Mouse (Mus musculus) urinary bladder, postnatal 4 days (tissue): ENCODE measurements around the gene Gpatch8.
A peak's percentile ranks its signal among the peaks of the same experiment; 100 is the strongest.

ENCODE experiments used
- DNase-seq, 2 experiments: peaks; one replicate each; pipeline ENCODE4 v3.0.0; 2021 to 2022; ENCODE audit warnings: low spot score in 2 of 2

The Gpatch8 gene

DNA sequence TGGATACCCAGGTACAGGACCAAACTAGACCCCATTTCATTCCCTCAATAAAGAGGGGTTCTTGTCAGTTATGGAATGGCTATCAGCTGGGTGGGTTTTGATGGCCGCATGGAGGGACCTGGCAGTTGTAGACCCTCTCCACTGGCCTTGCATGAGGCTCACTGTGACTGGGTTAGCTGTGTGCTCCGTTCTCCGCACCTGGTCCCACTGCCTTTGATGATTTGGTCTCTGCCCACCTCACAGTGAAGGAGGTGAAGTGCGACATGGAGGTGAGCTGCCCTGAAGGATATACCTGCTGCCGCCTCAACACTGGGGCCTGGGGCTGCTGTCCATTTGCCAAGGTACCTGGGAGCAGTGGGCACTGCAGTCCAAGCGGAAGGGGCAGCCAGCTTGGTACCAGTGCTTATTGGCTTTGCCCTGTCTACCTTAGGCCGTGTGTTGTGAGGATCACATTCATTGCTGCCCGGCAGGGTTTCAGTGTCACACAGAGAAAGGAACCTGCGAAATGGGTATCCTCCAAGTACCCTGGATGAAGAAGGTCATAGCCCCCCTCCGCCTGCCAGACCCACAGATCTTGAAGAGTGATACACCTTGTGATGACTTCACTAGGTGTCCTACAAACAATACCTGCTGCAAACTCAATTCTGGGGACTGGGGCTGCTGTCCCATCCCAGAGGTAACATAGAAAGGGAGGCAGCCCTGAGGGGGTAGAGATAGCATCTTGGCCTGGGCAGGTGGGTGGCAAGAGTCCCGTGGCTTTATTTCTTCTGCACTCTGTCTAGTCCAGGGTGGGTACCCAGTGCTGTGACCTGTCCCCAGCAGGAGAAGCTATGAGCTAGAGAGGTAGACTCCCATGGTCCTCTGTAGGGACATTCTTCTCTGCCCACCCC is 121.1 kb downstream of the Gpatch8 start:
- DNase-seq: no peak

DNA sequence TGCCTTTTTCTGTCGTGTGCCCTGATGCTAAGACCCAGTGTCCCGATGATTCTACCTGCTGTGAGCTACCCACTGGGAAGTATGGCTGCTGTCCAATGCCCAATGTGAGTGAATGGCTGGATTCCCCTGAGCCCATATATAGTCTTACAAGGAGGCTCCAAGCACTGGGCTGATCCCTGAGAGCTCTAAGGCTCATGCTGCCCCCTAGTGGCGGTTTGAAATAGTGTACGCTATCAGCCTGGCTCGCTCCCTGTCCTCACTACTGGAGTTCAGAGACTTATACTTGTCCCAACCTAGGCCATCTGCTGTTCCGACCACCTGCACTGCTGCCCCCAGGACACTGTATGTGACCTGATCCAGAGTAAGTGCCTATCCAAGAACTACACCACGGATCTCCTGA is 121.8 kb downstream of the Gpatch8 start:
- peak; percentile 76 to 90 for DNase-seq

DNA sequence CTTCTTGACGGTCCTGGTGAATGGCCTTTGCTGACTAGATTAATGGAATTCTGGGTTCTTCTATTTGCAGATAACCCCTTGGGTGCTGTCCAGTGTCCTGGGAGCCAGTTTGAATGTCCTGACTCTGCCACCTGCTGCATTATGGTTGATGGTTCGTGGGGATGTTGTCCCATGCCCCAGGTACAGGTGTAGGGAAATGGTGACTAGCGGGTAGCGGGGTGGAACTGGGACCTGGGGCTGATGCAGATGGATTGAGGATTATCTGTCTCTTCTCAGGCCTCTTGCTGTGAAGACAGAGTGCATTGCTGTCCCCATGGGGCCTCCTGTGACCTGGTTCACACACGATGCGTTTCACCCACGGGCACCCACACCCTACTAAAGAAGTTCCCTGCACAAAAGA is 122.3 kb downstream of the Gpatch8 start:
- peak in 1 of 2 experiments; percentile 22 for DNase-seq

DNA sequence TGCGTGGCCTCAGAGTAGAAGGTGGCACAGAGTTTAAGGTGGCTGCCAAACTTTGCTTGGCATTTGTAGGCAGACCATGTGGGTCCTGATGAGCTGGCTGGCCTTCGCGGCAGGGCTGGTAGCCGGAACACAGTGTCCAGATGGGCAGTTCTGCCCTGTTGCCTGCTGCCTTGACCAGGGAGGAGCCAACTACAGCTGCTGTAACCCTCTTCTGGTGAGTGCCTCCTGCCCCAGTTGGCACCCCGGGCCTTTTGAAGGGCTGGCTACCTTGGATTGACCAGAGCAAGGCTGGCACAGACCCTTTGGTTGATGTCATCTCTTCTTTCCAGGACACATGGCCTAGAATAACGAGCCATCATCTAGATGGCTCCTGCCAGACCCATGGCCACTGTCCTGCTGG is 123.3 kb downstream of the Gpatch8 start:
- no peak for DNase-seq

DNA sequence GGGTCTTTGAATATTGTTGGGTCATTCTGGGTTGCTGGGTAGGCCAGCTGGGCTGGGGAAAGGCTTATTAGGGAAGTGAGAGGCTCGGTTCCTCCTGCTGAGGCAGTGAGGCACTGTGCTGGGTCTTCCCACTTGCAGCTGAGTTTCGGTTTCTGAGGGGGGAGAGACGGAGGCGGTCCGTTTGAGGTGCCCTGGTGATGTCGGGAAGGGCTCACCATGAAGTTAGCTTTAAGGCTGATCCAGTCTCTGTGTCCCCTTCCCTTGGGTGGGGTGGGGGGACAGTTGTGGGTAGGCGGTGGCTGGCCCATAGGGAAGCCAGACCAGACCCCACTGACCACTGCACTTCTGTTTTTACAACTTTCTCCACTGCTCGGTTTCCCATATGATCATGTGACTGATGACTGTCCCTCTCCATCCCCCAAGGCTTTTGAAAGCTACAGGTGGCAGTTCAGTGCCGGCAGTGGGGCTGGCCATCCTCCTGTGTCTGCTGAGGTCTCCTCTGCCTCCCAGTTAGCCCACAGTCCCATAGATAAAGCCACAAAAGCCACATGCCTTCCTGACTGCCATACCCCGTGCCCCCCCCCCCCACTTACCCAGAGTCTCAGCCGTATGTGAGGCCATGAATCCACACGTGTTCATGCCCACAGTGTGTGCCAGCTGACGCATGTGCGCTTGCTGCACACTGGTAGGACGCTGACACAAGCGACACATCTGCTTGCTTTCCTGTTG is 123.9 kb downstream of the Gpatch8 start:
- DNase-seq: no peak

DNA sequence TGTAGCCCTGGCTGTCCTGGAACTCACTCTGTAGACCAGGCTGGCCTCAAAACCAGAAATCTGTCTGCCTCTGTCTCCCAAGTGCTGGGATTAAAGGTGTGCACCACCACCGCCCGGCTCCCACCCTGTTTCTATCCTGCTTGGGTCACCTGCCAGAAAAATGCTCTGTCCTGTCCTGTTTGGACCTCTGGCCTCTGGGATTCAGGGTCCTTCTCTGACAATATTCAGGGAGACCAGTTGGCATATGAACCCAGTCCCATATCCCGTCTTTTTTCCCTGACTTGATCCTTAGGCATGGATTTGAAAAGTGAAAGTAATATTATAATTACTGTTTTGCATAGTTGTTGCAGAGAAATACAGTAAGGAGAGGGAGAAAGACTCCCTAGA is 124.5 kb downstream of the Gpatch8 start:
- DNase-seq: no peak

DNA sequence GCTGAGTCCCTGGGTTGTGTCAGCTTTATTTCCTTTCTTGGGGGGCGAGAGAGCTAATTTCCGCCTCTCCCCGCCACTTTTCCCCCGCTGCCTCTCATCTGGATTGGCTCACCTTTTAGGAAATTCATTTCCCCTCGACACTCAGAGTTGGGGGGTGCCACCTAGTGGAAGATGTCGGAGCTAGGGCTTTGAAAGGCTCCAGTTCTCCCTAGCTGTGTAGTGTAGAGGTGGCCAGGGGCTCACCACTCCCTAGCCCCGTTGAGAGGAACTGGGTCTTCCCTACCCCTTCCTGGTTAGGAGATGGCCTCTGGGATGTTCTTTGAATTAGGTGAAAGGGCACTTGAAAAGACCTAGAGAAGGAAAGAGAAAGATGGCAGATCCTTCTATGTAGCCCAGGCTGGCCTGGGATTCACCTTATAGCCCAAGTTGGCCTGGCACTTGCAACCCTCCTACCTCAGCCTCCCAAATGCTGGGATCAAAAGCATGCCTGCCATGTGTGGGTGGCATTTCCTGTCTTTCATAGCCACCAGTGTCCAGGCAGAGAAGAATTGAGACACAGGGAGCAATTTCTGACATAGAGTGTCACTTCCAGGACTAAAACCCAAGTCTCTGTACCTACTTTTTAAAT is 125.1 kb downstream of the Gpatch8 start:
- DNase-seq: peak; percentile 66 to 82

DNA sequence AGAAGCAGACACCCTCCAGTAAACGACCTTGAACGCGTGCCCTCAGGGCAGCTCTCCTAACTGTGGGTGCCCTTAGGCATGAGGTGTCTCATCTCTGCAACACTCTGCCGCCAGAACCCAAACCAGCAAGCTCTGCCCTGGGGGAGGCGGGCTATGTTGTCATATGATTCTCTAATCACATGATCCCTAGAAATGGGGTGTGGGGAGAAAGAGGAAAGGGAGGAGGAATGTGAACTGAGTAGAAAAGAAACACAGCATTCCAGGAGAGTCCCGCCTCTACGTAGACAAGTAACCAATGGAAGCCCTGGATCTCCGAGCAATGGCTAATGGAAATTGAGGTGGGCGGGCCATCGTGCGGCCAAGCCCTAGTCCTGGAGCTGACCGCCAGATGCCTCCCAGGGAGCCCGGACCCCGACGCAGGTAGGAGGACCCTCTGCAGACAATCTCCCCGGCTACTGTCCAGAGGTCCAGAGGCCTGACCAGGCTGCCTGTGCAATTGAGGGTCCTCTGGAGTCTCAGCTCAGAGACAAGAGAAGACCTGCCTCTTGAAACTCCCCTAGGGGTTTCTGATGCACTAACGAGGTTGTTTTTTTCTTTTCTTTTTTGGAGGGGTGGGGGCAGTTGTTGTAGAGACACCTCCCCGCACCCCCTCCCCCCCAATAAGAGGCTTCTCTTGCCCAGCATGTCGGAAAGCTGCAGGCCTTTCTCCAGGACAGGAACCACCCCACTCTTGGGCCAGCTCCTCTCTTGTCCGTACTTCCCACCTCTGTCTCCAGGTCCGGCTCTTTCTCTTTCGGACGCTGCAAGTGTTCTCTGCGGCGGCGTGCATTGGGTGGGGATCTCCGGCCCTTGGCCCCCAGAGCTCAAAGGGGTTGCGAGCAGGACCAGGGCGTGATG is 125.8 kb downstream of the Gpatch8 start, which contains the start of gene Grn:
Gene Grn, plus strand, starts transcription at position 195 of the 897 bp plus-strand sequence.
- peak; percentile 85 to 87 for DNase-seq

DNA sequence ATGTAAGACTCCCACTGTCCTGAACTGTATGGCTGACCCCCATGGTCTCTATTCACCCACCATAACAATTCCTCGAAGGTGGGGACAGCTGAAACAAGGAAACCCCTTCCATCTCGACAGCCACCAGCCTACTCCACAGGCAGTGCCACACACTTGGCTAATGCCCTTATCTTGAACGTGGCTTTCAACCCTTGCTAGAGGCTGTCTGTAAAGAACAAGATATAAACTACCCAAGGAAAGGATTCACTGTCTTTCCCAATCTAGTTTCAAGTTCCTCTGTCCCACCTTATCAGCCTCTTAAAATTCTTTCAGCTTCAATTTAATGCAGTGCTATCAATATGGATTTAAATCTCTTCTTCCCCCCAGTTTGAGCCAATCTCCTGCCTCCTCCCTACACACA is 126.6 kb downstream of the Gpatch8 start:
- no peak for DNase-seq

DNA sequence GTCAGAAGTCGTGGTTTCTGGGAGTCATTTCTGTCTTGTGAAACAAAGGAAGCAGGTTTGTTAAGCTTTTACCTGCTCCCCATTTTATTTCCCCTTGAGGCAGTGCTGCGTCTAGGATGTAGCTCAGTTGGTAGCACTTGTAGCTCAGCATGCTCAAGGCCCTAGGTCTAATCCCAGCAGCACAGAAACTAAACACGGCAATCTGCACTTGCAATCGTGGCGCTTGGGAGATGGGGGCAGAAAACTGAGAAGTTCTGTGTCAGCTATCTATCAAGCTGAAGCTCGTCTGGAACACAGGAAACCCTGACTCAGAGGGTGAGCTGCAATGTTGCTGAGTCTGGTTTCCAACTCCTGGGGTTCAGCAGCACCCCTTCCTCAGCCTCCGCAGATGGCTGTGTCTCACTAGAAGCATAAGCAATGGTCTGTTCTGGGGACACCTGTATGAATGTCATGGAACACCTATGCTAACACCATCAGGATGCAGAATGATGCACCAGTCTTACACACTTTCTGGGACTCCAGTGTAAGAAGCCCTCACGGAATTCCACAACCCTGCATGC is 127.1 kb downstream of the Gpatch8 start:
- DNase-seq: no peak
